Mouse (Mus musculus) bone marrow macrophage, adult 2 months (primary cell): ENCODE data around the gene Nfkbid. TPM values are rescaled to one million over a fixed set of nuclear protein-coding genes. Genes with fewer than 3 reads are reported as not detected.
"Not testable (repeated sequence)": the region's sequence is repeated elsewhere in the genome, so short reads cannot be mapped to it uniquely, and the experiment has no call there.

Experiments used
- H3K27ac ChIP-seq: 2 replicates; pipeline ENCODE4 v1.5.1; 2012; ENCODE audit warnings: low read depth, low read length; ENCODE audit not compliant: insufficient read depth
- H3K4me1 ChIP-seq: 2 replicates; pipeline ENCODE4 v1.6.1; 2012; ENCODE audit warnings: low read length; ENCODE audit not compliant: control insufficient read depth, insufficient read depth
- H3K4me3 ChIP-seq: 2 replicates; pipeline ENCODE4 v1.5.1; 2012; ENCODE audit warnings: mild to moderate bottlenecking, low read length, moderate library complexity; ENCODE audit not compliant: insufficient read depth
- CTCF ChIP-seq: IDR thresholded peaks from 2 replicates; pipeline ENCODE4 v1.5.1; 2012; ENCODE audit warnings: low read depth, mild to moderate bottlenecking, low read length, moderate library complexity
- POLR2A ChIP-seq: IDR thresholded peaks from 2 replicates; pipeline ENCODE4 v1.6.1; 2012; ENCODE audit warnings: mild to moderate bottlenecking, low read depth, low read length, borderline replicate concordance
- polyA plus RNA-seq: library from polyadenylated mRNA; stranded (reverse); fragments of >200 nt; gene quantifications from 2 replicates; pipeline ENCODE4 v1.2.4, GENCODE M21; 2012; ENCODE audit not compliant: missing spikeins, insufficient read depth, insufficient read length

Nfkbid gene
- polyA plus RNA-seq, 1 experiment: 22.4 TPM

DNA sequence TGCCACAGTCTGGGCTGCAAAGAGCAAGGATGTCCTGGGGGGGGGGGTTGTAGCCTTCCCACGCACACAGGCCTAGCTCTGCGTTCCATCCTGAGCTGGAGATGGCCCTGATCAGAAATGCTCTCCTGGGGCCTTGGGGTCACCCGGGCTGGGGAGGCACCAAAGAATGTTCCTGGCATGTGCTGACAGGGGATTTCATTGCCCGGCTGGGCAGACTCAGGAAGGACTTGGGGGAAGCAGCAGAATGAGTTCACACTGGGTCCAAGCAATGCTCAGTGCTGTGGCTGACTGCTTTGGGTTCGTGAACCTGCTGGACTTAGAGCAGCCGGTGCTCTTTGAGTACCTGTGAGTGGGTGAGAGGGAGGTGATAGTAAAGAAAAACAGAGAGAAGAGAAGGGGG is 38.0 kb downstream of the Nfkbid start:
- TF ChIP-seq POLR2A (no peak), CTCF (no peak)
- Histone ChIP-seq H3K4me1 (no peaks in the 10 kb centered on the region), H3K4me3 (no peak overlapping the region), H3K27ac (no peak overlapping the region)

DNA sequence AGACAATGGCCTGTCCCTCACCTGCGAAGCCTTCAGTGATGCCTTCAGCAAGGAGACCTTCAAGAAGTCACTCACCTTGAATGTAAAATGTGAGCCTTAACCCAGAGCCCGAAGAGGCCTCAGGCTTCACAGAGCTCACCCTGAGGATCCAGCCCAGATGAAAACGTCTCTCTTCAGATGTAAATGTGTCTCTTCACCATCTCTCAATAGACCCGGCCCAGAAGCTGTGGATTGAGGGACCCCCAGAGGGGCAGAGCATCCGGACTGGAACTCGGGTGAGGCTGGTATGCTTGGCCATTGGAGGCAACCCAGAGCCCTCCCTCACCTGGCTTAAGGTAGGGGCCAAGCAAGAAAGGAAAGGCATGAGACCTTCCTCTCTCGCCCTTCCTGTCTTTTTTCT is 42.0 kb downstream of the Nfkbid start:
- TF ChIP-seq POLR2A (no peak), CTCF (no peak)
- Histone ChIP-seq H3K27ac (no peak overlapping the region), H3K4me3 (no peak overlapping the region), H3K4me1 (no peaks in the 10 kb centered on the region)

DNA sequence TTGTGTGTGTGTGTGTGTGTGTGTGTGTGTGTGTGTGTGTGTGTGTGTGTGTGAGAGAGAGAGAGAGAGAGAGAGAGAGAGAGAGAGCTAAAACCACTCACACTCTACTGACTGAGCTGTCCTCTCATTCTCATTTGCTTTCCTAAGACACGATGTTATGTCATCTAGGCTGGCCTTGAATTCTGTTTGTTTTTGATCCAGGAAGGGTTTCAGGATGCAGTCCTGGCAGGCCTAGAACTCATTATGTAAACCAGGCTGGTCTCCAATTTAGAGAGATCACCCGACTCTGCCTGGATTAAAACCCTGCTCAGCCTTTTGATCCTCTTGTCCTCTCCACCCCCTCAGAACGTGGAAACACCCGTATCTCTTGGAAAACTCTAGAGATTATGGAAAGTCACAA is 42.5 kb downstream of the Nfkbid start:
- Histone ChIP-seq H3K4me3 (no peak overlapping the region), H3K27ac (no peak overlapping the region), H3K4me1 (no peaks in the 10 kb centered on the region)
- no peak for TF ChIP-seq POLR2A
- no peak for TF ChIP-seq CTCF

DNA sequence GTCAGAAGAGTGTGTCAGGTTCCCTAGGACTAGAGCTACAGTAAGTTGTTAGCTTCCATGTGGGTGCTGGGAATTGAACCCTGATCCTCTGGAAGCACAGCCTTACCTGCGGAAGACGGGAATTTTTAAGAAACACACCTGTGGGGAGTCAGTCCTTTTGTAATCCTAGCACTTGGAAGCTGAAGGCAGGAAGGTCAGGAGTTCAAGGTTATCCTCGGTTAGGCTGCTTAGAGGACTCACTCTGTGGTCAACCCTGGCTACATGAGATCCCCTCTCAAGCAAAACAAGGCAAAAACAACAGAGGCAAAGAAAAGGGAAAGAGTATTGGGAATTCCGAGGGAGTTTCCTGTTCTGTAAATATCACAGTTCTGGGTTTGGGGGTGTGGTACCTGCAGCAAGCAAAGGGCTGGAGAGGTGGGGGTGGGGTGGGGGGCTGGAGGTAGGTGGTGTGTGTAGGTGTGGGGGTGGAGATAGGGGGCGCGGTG is 43.3 kb downstream of the Nfkbid start:
- Histone ChIP-seq H3K4me3 (no peak overlapping the region), H3K27ac (no peak overlapping the region), H3K4me1 (no peaks in the 10 kb centered on the region)
- TF ChIP-seq POLR2A (no peak), CTCF (no peak)

DNA sequence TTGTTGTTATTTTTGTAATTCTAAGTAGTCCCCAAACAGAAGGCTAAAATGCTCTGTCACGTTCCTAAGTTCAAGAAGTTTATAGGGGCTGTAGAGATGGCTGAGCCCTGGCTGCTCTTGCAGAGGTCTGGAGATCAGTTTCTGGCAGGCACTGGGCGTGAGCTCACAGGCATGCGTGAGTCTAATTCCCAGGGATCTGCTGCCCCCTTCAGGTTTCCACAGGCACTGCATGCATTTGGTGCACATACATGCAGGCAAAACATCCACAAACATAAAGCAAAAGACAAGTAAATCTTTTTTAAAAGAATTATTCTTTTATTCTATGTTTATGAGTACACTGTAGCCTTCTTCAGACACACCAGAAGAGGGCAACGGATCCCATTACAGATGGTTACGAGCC is 50.9 kb downstream of the Nfkbid start:
- no peak overlapping the region for H3K27ac ChIP-seq
- H3K4me1 ChIP-seq: no peaks in the 10 kb centered on the region
- TF ChIP-seq CTCF (peak; percentile 44), POLR2A (no peak)
- no peak overlapping the region for H3K4me3 ChIP-seq

DNA sequence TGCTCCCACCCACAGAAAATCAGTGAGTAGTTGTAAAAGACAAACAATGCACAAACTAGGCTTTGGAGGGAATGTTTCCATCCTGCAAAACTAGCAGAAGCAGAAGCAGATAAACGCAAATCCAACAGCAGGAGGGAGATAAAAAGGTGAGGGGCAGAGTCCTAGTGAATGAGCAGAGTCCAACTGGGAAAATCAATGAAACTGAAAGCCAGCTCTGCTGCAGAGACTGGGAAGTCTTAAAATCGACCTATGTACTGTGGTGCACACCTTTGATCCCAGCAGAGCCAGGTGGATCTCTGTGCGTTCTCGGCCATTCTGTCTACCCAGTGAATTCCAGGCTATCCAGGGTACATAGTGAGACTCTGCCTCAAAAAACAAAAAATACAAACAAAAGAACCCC is 53.5 kb downstream of the Nfkbid start:
- TF ChIP-seq CTCF: no peak
- TF ChIP-seq POLR2A: no peak
- Histone ChIP-seq H3K27ac (no peak overlapping the region), H3K4me1 (no peaks in the 10 kb centered on the region), H3K4me3 (no peak overlapping the region)

DNA sequence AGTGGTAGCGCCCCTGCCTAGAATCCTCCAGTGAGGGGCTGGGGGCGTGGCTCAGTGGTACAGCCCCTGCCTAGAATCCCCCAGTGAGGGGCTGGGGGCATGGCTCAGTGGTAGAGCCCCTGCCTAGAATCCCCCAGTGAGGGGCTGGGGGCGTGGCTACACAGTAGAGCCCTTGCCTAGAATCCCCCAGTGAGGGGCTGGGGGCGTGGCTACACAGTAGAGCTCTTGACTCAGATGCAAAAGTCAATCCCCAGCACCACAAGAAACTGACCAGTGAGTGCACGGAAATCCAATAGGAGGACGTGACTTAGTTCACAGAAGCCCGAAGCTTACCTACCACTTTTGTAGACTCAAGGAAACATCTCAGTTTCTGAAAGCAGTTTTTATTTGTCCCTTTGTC is 54.6 kb downstream of the Nfkbid start:
- not testable (repeated sequence) for H3K4me3 ChIP-seq, H3K4me1 ChIP-seq, H3K27ac ChIP-seq

DNA sequence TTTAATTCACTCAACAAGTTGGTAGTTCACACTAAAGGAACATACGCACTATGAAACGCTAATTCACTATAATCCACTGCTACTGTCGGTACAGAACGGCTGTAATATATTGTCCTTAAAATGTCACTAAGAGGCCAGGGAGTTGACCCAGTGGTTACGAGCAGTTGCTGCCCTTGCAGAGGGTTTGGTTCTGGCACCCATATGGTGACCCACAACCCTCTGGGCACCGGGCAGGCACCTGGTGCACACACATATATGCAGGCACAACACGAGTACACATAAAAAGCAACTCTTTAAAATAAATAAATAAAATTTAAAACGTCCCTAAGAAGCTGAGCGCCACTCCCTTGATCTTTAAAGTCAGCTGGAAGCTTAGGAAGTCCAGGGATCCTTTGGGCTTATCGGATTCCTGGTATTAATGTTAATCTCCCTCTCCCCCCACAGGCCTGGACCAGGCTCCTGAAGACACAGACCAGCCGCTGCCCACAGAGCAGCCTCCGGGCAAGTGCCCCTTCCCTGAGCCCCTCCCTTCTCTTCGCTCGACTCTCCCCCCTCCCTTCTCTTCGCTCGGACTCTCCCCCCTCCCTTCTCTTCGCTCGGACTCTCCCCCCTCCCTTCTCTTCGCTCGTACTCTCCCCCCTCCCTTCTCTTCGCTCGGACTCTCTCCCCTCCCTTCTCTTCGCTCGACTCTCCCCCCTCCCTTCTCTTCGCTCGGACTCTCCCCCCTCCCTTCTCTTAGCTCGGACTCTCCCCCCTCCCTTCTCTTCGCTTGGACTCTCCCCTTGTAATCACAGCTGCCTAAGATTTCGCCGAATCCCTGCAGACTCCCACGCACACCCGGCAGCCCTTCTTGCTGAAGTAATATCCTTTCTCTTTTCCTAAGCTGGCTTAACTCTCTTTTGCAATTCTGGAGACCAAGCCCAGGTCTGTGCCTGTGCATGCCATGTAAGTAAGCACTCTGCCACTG is 56.2 kb downstream of the Nfkbid start:
- Histone ChIP-seq H3K4me3 (peak overlapping the region; percentile 16; the same call in 1 of the 2 replicates), H3K4me1 (no peaks in the 10 kb centered on the region), H3K27ac (no peak overlapping the region)
- TF ChIP-seq POLR2A (no peak), CTCF (no peak)

Other genes with a start within 250 kb of the Nfkbid start
- gene Cox7a1, start 237.6 kb upstream of the Nfkbid start, polyA plus RNA-seq: 8.0 and 14.3 TPM in 2 replicates
- gene Capns1, start 222.9 kb upstream of the Nfkbid start, polyA plus RNA-seq: 501 and 572 TPM in 2 replicates
- 47.6 and 50.3 TPM in 2 replicates for gene Polr2i, start 189.8 kb upstream of the Nfkbid start, polyA plus RNA-seq
- 83.3 and 108 TPM in 2 replicates for gene Tbcb, start 189.5 kb upstream of the Nfkbid start, polyA plus RNA-seq
- gene Ovol3, start 186.0 kb upstream of the Nfkbid start, polyA plus RNA-seq: not detected in 2 replicates
- gene Thap8, start 141.6 kb upstream of the Nfkbid start, polyA plus RNA-seq: 0.55 and 1.0 TPM in 2 replicates
- gene Wdr62, start 141.3 kb upstream of the Nfkbid start, polyA plus RNA-seq: 21.4 and 25.8 TPM in 2 replicates
- gene Clip3, start 130.0 kb upstream of the Nfkbid start, polyA plus RNA-seq: 0.49 and 1.7 TPM in 2 replicates
- gene Alkbh6, start 113.0 kb upstream of the Nfkbid start, polyA plus RNA-seq: 32.8 and 39.9 TPM in 2 replicates
- gene Syne4, start 106.9 kb upstream of the Nfkbid start, polyA plus RNA-seq: 1.2 TPM in 1 of 2 replicates, not detected in the other
- not detected in 2 replicates for gene E130208F15Rik, start 100.0 kb upstream of the Nfkbid start, polyA plus RNA-seq
- 4.5 and 4.6 TPM in 2 replicates for gene Sdhaf1, start 97.8 kb upstream of the Nfkbid start, polyA plus RNA-seq
- not detected in 2 replicates for gene Lrfn3, start 59.0 kb upstream of the Nfkbid start, polyA plus RNA-seq
- gene Tyrobp, start 8.0 kb upstream of the Nfkbid start, polyA plus RNA-seq: 3,702 and 3,978 TPM in 2 replicates
- gene Hcst, start 1.9 kb upstream of the Nfkbid start, polyA plus RNA-seq: 53.0 and 56.7 TPM in 2 replicates
- 2.0 and 2.3 TPM in 2 replicates for gene Aplp1, start 23.8 kb downstream of the Nfkbid start, polyA plus RNA-seq
- not detected in 2 replicates for gene Kirrel2, start 36.0 kb downstream of the Nfkbid start, polyA plus RNA-seq
- gene Nphs1, start 36.6 kb downstream of the Nfkbid start, polyA plus RNA-seq: not detected in 2 replicates
- not detected in 2 replicates for gene Prodh2, start 71.9 kb downstream of the Nfkbid start, polyA plus RNA-seq
- gene Arhgap33, start 113.3 kb downstream of the Nfkbid start, polyA plus RNA-seq: 8.4 and 9.5 TPM in 2 replicates
- 12.0 and 14.6 TPM in 2 replicates for gene Hspb6, start 130.4 kb downstream of the Nfkbid start, polyA plus RNA-seq
- 8.8 and 12.2 TPM in 2 replicates for gene Proser3, start 130.6 kb downstream of the Nfkbid start, polyA plus RNA-seq
- gene Lin37, start 138.1 kb downstream of the Nfkbid start, polyA plus RNA-seq: 29.6 and 44.3 TPM in 2 replicates
- 62.1 and 74.5 TPM in 2 replicates for gene U2af1l4, start 141.6 kb downstream of the Nfkbid start, polyA plus RNA-seq
- 7.9 and 12.2 TPM in 2 replicates for gene Gm49396, start 141.6 kb downstream of the Nfkbid start, polyA plus RNA-seq
- gene Psenen, start 141.9 kb downstream of the Nfkbid start, polyA plus RNA-seq: 204 and 236 TPM in 2 replicates
- 1.3 and 2.1 TPM in 2 replicates for gene Igflr1, start 143.7 kb downstream of the Nfkbid start, polyA plus RNA-seq
- gene Kmt2b, start 167.0 kb downstream of the Nfkbid start, polyA plus RNA-seq: 36.2 and 38.4 TPM in 2 replicates
- gene Zbtb32, start 177.2 kb downstream of the Nfkbid start, polyA plus RNA-seq: 0.45 TPM in 1 of 2 replicates, not detected in the other
- gene Upk1a, start 191.1 kb downstream of the Nfkbid start, polyA plus RNA-seq: not detected in 2 replicates
- gene Cox6b1, start 204.4 kb downstream of the Nfkbid start, polyA plus RNA-seq: 553 and 612 TPM in 2 replicates
- gene Etv2, start 214.1 kb downstream of the Nfkbid start, polyA plus RNA-seq: not detected in 2 replicates
- 59.6 and 69.7 TPM in 2 replicates for gene Rbm42, start 228.6 kb downstream of the Nfkbid start, polyA plus RNA-seq
- gene Haus5, start 243.3 kb downstream of the Nfkbid start, polyA plus RNA-seq: 16.8 and 18.7 TPM in 2 replicates
- not detected in 2 replicates for gene Pmis2, start 249.9 kb downstream of the Nfkbid start, polyA plus RNA-seq